Mouse (Mus musculus): Measurements from ENCODE around the gene Dnajb8. TPM values are rescaled to one million over a fixed set of nuclear protein-coding genes. Genes with fewer than 3 reads are reported as not detected.

Dnajb8 gene
- polyA plus RNA-seq, 1 experiment from 2014 or later = not detected

GRCm38 (mm10) chr6:88267068-88267467 lies 45.0 kb downstream of the Dnajb8 start:
- H3K36me3 ChIP-seq = no peaks in the 10 kb centered on the region
- H3K27me3 ChIP-seq = no peaks in the 10 kb centered on the region
- no peak overlapping the region for H3K4me3 ChIP-seq (replicated peaks)
- H3K9ac ChIP-seq = no peak overlapping the region
- H3K27ac ChIP-seq = no peak overlapping the region
- no peak overlapping the region for H3K4me2 ChIP-seq
- 89% methylated on average over 3 of the region's 3 CpGs for WGBS
- ATAC-seq (replicated peaks; ENCODE audit: low FRiP score) = no peak
- peaks cover 6% of the 10 kb centered on the region; the same call in 1 of the 2 replicates for H3K4me1 ChIP-seq
- no peaks in the 10 kb centered on the region for H3K9me3 ChIP-seq (replicated peaks)

DNA sequence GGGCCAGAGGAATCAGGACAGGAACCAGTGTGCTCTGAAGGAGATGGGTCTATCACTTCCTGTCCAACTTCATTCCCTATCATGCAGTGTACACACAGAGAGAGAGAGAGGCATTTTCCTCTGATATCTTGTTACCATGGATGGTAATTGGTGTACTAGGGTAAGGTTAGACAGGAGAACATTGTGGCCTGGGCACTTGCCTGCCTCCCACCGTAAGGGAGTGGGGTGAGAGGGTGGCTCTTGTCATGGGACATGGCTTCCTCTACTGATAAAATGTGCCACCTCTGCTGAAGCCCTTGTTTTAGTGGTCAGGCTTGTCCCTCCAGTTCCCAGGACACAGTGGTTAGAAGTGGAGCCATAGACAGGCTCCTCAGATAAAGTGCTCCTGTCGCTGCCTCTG lies 45.9 kb downstream of the Dnajb8 start:
- no peak for ATAC-seq (replicated peaks; ENCODE audit: low FRiP score)
- WGBS = 79% methylated on average over 2 of the region's 2 CpGs
- no peak overlapping the region for H3K27ac ChIP-seq
- no peaks in the 10 kb centered on the region for H3K27me3 ChIP-seq
- no peak overlapping the region for H3K4me3 ChIP-seq (replicated peaks)
- H3K4me2 ChIP-seq = no peak overlapping the region
- H3K4me1 ChIP-seq = peaks cover 12% of the 10 kb centered on the region
- no peak overlapping the region for H3K9ac ChIP-seq
- no peaks in the 10 kb centered on the region for H3K9me3 ChIP-seq (replicated peaks)
- H3K36me3 ChIP-seq = no peaks in the 10 kb centered on the region

DNA sequence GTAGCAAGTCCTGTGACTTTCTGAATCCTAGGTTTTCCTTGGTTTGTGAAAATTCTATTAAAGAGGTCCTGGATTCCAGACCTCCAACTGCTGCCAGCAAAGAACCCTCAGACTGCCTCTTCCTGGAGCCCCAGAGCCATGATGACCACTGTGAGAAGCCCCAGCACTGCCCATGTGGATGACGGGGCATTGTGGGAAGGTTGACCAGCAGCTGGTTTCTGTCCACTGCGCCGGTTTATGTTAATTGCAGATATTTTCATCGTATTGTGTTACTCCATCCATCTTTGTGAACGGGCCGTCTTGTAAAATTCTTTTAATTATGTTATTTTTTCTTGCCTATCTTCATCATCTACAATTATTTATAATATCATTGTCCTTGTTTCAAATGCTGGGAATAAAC lies 52.6 kb downstream of the Dnajb8 start:
- H3K27me3 ChIP-seq = no peaks in the 10 kb centered on the region
- no peak overlapping the region for H3K4me2 ChIP-seq
- no peaks in the 10 kb centered on the region for H3K9me3 ChIP-seq (replicated peaks)
- ATAC-seq (replicated peaks; ENCODE audit: low FRiP score) = no peak
- H3K4me1 ChIP-seq = peaks cover 27% of the 10 kb centered on the region
- 46% methylated on average over 6 of the region's 6 CpGs for WGBS
- H3K27ac ChIP-seq = 0 out of 2 replicates have a peak overlapping the region, but pooled peaks have one; percentile 37
- 0 out of 2 replicates have a peak overlapping the region, but pooled peaks have one; percentile 3 for H3K9ac ChIP-seq
- H3K36me3 ChIP-seq = no peaks in the 10 kb centered on the region
- no peak overlapping the region for H3K4me3 ChIP-seq (replicated peaks)

- peaks cover 27% of the 10 kb centered on the region for H3K4me1 ChIP-seq
- WGBS = 76% methylated on average over 4 of the region's 4 CpGs
- H3K27me3 ChIP-seq = no peaks in the 10 kb centered on the region
- no peak overlapping the region for H3K4me2 ChIP-seq
- H3K9ac ChIP-seq = no peak overlapping the region
- ATAC-seq (replicated peaks; ENCODE audit: low FRiP score) = no peak
- H3K4me3 ChIP-seq (replicated peaks) = no peak overlapping the region
- no peak overlapping the region for H3K27ac ChIP-seq
- 0 out of 2 replicates have a peak, but pooled peaks cover 2% of the 10 kb centered on the region for H3K36me3 ChIP-seq
- H3K9me3 ChIP-seq (replicated peaks) = no peaks in the 10 kb centered on the region
These were observed 54.2 kb downstream of the Dnajb8 start for GRCm38 (mm10) chr6:88276221-88276620.

DNA sequence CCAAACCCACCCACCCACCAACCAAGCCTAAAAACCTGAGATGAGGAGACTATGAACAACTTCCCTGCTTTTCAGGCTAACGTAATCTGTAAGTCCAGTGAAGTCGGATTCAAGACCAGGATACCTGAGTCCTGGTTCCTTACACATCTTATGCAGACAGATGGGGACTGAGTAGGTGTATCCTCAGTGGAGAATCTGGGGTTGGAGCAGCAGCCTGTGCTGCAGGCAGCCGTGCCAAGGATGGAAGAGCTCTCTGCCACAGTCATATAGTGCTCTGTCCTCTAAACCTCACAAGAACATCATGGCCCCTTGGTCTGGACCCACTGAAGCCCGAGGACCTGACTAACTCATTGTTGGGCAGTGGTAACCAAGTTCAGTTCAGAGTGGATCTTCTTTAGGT lies 55.2 kb downstream of the Dnajb8 start:
- Histone ChIP-seq H3K4me2 (no peak overlapping the region), H3K9me3 (replicated peaks) (no peaks in the 10 kb centered on the region), H3K27ac (no peak overlapping the region), H3K4me1 (peaks cover 21% of the 10 kb centered on the region), H3K4me3 (replicated peaks) (no peak overlapping the region), H3K36me3 (0 out of 2 replicates have a peak, but pooled peaks cover 2% of the 10 kb centered on the region), H3K9ac (no peak overlapping the region), H3K27me3 (no peaks in the 10 kb centered on the region)
- WGBS = 91% methylated on average over 4 of the region's 4 CpGs
- no peak for ATAC-seq (replicated peaks; ENCODE audit: low FRiP score)

DNA sequence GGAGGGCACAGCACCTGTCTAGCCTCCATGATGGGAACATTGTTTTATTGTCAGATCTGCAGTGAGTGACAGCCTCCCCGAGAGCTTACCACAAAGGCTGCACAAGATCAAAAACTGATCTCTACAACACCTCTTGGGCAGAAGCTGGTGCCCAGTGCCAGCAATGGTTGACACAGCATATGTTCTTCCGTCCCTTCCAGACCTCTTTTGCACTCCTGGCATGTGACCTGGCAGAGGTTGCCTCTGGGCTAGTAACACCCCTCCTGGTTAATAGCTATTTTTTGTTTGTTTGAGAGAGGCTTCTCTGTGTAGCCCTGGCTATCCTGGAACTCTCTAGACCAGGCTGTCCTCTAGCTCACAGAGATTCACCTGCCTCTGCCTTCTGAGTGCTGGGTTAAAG lies 56.1 kb downstream of the Dnajb8 start:
- Histone ChIP-seq H3K9ac (no peak overlapping the region), H3K4me3 (replicated peaks) (no peak overlapping the region), H3K36me3 (0 out of 2 replicates have a peak, but pooled peaks cover 2% of the 10 kb centered on the region), H3K9me3 (replicated peaks) (no peaks in the 10 kb centered on the region), H3K4me2 (no peak overlapping the region), H3K27ac (no peak overlapping the region), H3K4me1 (peaks cover 14% of the 10 kb centered on the region; the same call in 1 of the 2 replicates), H3K27me3 (no peaks in the 10 kb centered on the region)
- no peak for ATAC-seq (replicated peaks; ENCODE audit: low FRiP score)
- WGBS = 94% methylated on average over 2 of the region's 2 CpGs

- H3K4me3 ChIP-seq (replicated peaks) = no peak overlapping the region
- H3K36me3 ChIP-seq = no peaks in the 10 kb centered on the region
- H3K27me3 ChIP-seq = no peaks in the 10 kb centered on the region
- H3K27ac ChIP-seq = no peak overlapping the region
- ATAC-seq (replicated peaks; ENCODE audit: low FRiP score) = no peak
- no peaks in the 10 kb centered on the region for H3K4me1 ChIP-seq
- no peak overlapping the region for H3K9ac ChIP-seq
- H3K9me3 ChIP-seq (replicated peaks) = no peaks in the 10 kb centered on the region
- 80% methylated on average over 6 of the region's 6 CpGs for WGBS
- no peak overlapping the region for H3K4me2 ChIP-seq
These were observed 68.2 kb downstream of the Dnajb8 start for GRCm38 (mm10) chr6:88290129-88290766.

- ATAC-seq (replicated peaks; ENCODE audit: low FRiP score) = no peak
- Histone ChIP-seq H3K9me3 (replicated peaks) (no peaks in the 10 kb centered on the region), H3K9ac (no peak overlapping the region), H3K4me2 (no peak overlapping the region), H3K27ac (no peak overlapping the region), H3K4me3 (replicated peaks) (no peak overlapping the region), H3K4me1 (no peaks in the 10 kb centered on the region), H3K27me3 (no peaks in the 10 kb centered on the region), H3K36me3 (peaks cover 6% of the 10 kb centered on the region; the same call in 1 of the 2 replicates)
- 74% methylated on average over 4 of the region's 4 CpGs for WGBS
These were observed 70.3 kb downstream of the Dnajb8 start for GRCm38 (mm10) chr6:88292274-88292909.

DNA sequence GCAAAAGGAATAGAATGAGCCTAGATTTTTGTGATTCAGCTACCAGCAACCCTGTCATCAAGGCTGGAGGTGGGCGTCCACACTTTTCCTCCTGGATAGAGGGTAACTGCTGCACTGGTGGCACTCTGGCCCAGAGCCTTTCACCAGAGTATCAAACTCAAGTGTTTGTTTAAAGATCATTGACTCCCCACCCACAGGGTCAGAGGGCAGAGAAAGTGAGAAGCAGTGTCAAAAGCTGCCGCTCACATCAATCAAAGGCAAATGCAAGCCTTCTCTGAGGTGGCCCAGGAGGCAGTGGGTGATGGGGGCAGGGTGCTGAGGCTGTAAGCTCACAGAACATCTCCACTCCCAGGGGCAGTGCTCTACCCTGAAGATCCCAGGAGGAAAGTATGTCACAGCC lies 77.4 kb downstream of the Dnajb8 start:
- WGBS = 38% methylated on average over 2 of the region's 2 CpGs
- Histone ChIP-seq H3K4me1 (peaks cover 8% of the 10 kb centered on the region; the same call in 1 of the 2 replicates), H3K4me2 (no peak overlapping the region), H3K27me3 (no peaks in the 10 kb centered on the region), H3K9me3 (replicated peaks) (no peaks in the 10 kb centered on the region), H3K9ac (no peak overlapping the region), H3K36me3 (peaks cover 11% of the 10 kb centered on the region; the same call in 1 of the 2 replicates), H3K4me3 (replicated peaks) (no peak overlapping the region), H3K27ac (no peak overlapping the region)
- no peak for ATAC-seq (replicated peaks; ENCODE audit: low FRiP score)

- H3K4me1 ChIP-seq = peaks cover 8% of the 10 kb centered on the region; the same call in 1 of the 2 replicates
- 66% methylated on average over 7 of the region's 7 CpGs for WGBS
- no peaks in the 10 kb centered on the region for H3K27me3 ChIP-seq
- no peak overlapping the region for H3K27ac ChIP-seq
- no peaks in the 10 kb centered on the region for H3K9me3 ChIP-seq (replicated peaks)
- no peak overlapping the region for H3K4me2 ChIP-seq
- no peak overlapping the region for H3K4me3 ChIP-seq (replicated peaks)
- no peak overlapping the region for H3K9ac ChIP-seq
- peaks cover 11% of the 10 kb centered on the region; the same call in 1 of the 2 replicates for H3K36me3 ChIP-seq
- no peak for ATAC-seq (replicated peaks; ENCODE audit: low FRiP score)
These were observed 79.2 kb downstream of the Dnajb8 start for GRCm38 (mm10) chr6:88301234-88301633.
